Mouse (Mus musculus) liver, embryonic 12.5 days (tissue): ENCODE data around the gene Acsl6. TPM values are rescaled to one million over a fixed set of nuclear protein-coding genes. Genes with fewer than 3 reads are reported as not detected.
"Not testable (repeated sequence)": the region's sequence is repeated elsewhere in the genome, so short reads cannot be mapped to it uniquely, and the experiment has no call there.

ENCODE experiments used
- ATAC-seq: fragments of 200-750 bp; cut with Nextera tagmentation; 2 replicates; pipeline ENCODE4 v1.8.0; 2017; ENCODE audit warnings: moderate number of reproducible peaks, mild to moderate bottlenecking, moderate library complexity
- H3K27ac ChIP-seq: fragments of 300-500 bp; sonication (generic); 2 replicates; pipeline ENCODE4 v1.5.1; 2016; ENCODE audit warnings: mild to moderate bottlenecking
- H3K27me3 ChIP-seq: fragments of 300-500 bp; sonication (generic); replicated peaks from 2 replicates; pipeline ENCODE4 v1.6.1; 2016; ENCODE audit warnings: mild to moderate bottlenecking, moderate library complexity
- H3K36me3 ChIP-seq: fragments of 300-500 bp; sonication (generic); 2 replicates; pipeline ENCODE4 v1.6.1; 2016; ENCODE audit warnings: mild to moderate bottlenecking, moderate library complexity
- H3K4me1 ChIP-seq: fragments of 300-500 bp; sonication (generic); 2 replicates; pipeline ENCODE4 v1.6.1; 2016
- H3K4me2 ChIP-seq: fragments of 300-500 bp; sonication (generic); 2 replicates; pipeline ENCODE4 v1.6.1; 2016; ENCODE audit warnings: mild to moderate bottlenecking, moderate library complexity
- H3K4me3 ChIP-seq: fragments of 300-500 bp; sonication (generic); 2 replicates; pipeline ENCODE4 v1.5.1; 2016; ENCODE audit warnings: mild to moderate bottlenecking, moderate library complexity
- H3K9ac ChIP-seq: fragments of 300-500 bp; sonication (generic); 2 replicates; pipeline ENCODE4 v1.6.1; 2016; ENCODE audit warnings: mild to moderate bottlenecking, moderate library complexity
- H3K9me3 ChIP-seq: fragments of 300-500 bp; sonication (generic); replicated peaks from 2 replicates; pipeline ENCODE4 v1.6.1; 2016; ENCODE audit warnings: mild to moderate bottlenecking, moderate library complexity
- WGBS: fragments of 180-500 bp; shearing (Covaris S2); methylation state at CpG from one replicate; pipeline ENCODE4 v1.1.7; 2016; ENCODE audit not compliant: insufficient replicate concordance; 5-methylcytosine and 5-hydroxymethylcytosine counted together
- polyA plus RNA-seq: library from polyadenylated mRNA; unstranded; fragments of >200 nt; fragmentation: Nextera tagmentation; extraction: Ambion mirVana; gene quantifications from 2 replicates; pipeline ENCODE4 v1.2.1, GENCODE M21; 2016

The Acsl6 gene
- polyA plus RNA-seq, 1 experiment from 2014 or later, result 1.7 TPM

- Histone ChIP-seq H3K4me3 (no peak overlapping the region), H3K4me2 (no peak overlapping the region), H3K27ac (no peak overlapping the region), H3K27me3 (no peaks in the 10 kb centered on the region), H3K9ac (no peak overlapping the region), H3K9me3 (0 out of 2 replicates have a peak, but pooled peaks cover 4% of the 10 kb centered on the region), H3K36me3 (no peaks in the 10 kb centered on the region), H3K4me1 (0 out of 2 replicates have a peak, but pooled peaks cover 3% of the 10 kb centered on the region)
- 57% methylated on average over 12 of the region's 12 CpGs for WGBS
- ATAC-seq, result no peak
Observed at GRCm38 (mm10) chr11:54293980-54294807, 9.4 kb upstream of the Acsl6 start.

GRCm38 (mm10) chr11:54295971-54296370 lies 7.6 kb upstream of the Acsl6 start:
- no peak for ATAC-seq
- no peaks in the 10 kb centered on the region for H3K27me3 ChIP-seq
- no peak overlapping the region for H3K9ac ChIP-seq
- H3K36me3 ChIP-seq, result no peaks in the 10 kb centered on the region
- no peak overlapping the region for H3K4me3 ChIP-seq
- no peak overlapping the region for H3K27ac ChIP-seq
- 0 out of 2 replicates have a peak, but pooled peaks cover 3% of the 10 kb centered on the region for H3K4me1 ChIP-seq
- WGBS, result 60% methylated on average over 4 of the region's 4 CpGs
- H3K4me2 ChIP-seq, result no peak overlapping the region
- 0 out of 2 replicates have a peak, but pooled peaks cover 4% of the 10 kb centered on the region for H3K9me3 ChIP-seq

GRCm38 (mm10) chr11:54296734-54297133 lies 6.9 kb upstream of the Acsl6 start:
- peaks cover 3% of the 10 kb centered on the region for H3K27me3 ChIP-seq
- no peak for ATAC-seq
- no peak overlapping the region for H3K27ac ChIP-seq
- H3K9ac ChIP-seq, result no peak overlapping the region
- no peak overlapping the region for H3K4me2 ChIP-seq
- H3K4me1 ChIP-seq, result 0 out of 2 replicates have a peak, but pooled peaks cover 3% of the 10 kb centered on the region
- H3K4me3 ChIP-seq, result no peak overlapping the region
- no peaks in the 10 kb centered on the region for H3K36me3 ChIP-seq
- H3K9me3 ChIP-seq, result 0 out of 2 replicates have a peak, but pooled peaks cover 4% of the 10 kb centered on the region
- WGBS, result 77% methylated on average over 1 of the region's 1 CpGs

- 76% methylated on average over 2 of the region's 2 CpGs for WGBS
- not testable (repeated sequence) for H3K9me3 ChIP-seq, ATAC-seq
Observed at GRCm38 (mm10) chr11:54297471-54297870, 6.1 kb upstream of the Acsl6 start.

GRCm38 (mm10) chr11:54298777-54299176 lies 4.8 kb upstream of the Acsl6 start:
- no peak for ATAC-seq
- no peak overlapping the region for H3K4me2 ChIP-seq
- no peak overlapping the region for H3K27ac ChIP-seq
- no peak overlapping the region for H3K9ac ChIP-seq
- no peak overlapping the region for H3K4me3 ChIP-seq
- H3K36me3 ChIP-seq, result no peaks in the 10 kb centered on the region
- 0 out of 2 replicates have a peak, but pooled peaks cover 4% of the 10 kb centered on the region for H3K4me1 ChIP-seq
- peaks cover 23% of the 10 kb centered on the region for H3K27me3 ChIP-seq
- H3K9me3 ChIP-seq, result 0 out of 2 replicates have a peak, but pooled peaks cover 4% of the 10 kb centered on the region

More at GRCm38 (mm10) chr11:54297471-54297870, 6.1 kb upstream of the Acsl6 start:
- H3K4me1 ChIP-seq, H3K4me3 ChIP-seq, H3K9ac ChIP-seq, H3K36me3 ChIP-seq, H3K27ac ChIP-seq, H3K4me2 ChIP-seq: not testable (repeated sequence)
- peaks cover 10% of the 10 kb centered on the region for H3K27me3 ChIP-seq

GRCm38 (mm10) chr11:54301994-54302393 lies 1.6 kb upstream of the Acsl6 start:
- 75% methylated on average over 8 of the region's 8 CpGs for WGBS
- H3K4me1 ChIP-seq, result peaks cover 10% of the 10 kb centered on the region
- no peak overlapping the region for H3K4me2 ChIP-seq
- H3K9ac ChIP-seq, result no peak overlapping the region
- ATAC-seq, result no peak
- H3K36me3 ChIP-seq, result no peaks in the 10 kb centered on the region
- H3K4me3 ChIP-seq, result no peak overlapping the region
- no peak overlapping the region for H3K27ac ChIP-seq
- H3K9me3 ChIP-seq, result 0 out of 2 replicates have a peak, but pooled peaks cover 4% of the 10 kb centered on the region
- peaks cover 54% of the 10 kb centered on the region for H3K27me3 ChIP-seq

- H3K9me3 ChIP-seq, result 0 out of 2 replicates have a peak, but pooled peaks cover 4% of the 10 kb centered on the region
- H3K4me1 ChIP-seq, result peaks cover 10% of the 10 kb centered on the region
- H3K27ac ChIP-seq, result no peak overlapping the region
- 77% methylated on average over 3 of the region's 3 CpGs for WGBS
- no peak for ATAC-seq
- H3K4me3 ChIP-seq, result no peak overlapping the region
- no peak overlapping the region for H3K9ac ChIP-seq
- no peak overlapping the region for H3K4me2 ChIP-seq
- peaks cover 58% of the 10 kb centered on the region for H3K27me3 ChIP-seq
- H3K36me3 ChIP-seq, result no peaks in the 10 kb centered on the region
Observed at GRCm38 (mm10) chr11:54302606-54303005, 992 bp upstream of the Acsl6 start.

GRCm38 (mm10) chr11:54303076-54303727 lies 396 bp upstream of the Acsl6 start:
- H3K9ac ChIP-seq, result no peak overlapping the region
- H3K4me2 ChIP-seq, result peak overlapping the region; percentile 73
- H3K36me3 ChIP-seq, result no peaks in the 10 kb centered on the region
- H3K27me3 ChIP-seq, result peaks cover 58% of the 10 kb centered on the region
- H3K9me3 ChIP-seq, result 0 out of 2 replicates have a peak, but pooled peaks cover 4% of the 10 kb centered on the region
- H3K4me3 ChIP-seq, result no peak overlapping the region
- no peak overlapping the region for H3K27ac ChIP-seq
- WGBS, result 22% methylated on average over 6 of the region's 6 CpGs
- ATAC-seq, result no peak
- peaks cover 10% of the 10 kb centered on the region for H3K4me1 ChIP-seq

- peak overlapping the region; percentile 73 for H3K4me2 ChIP-seq
- no peak overlapping the region for H3K9ac ChIP-seq
- H3K27ac ChIP-seq, result no peak overlapping the region
- H3K4me3 ChIP-seq, result peak overlapping the region; percentile 51
- peaks cover 61% of the 10 kb centered on the region for H3K27me3 ChIP-seq
- 10% methylated on average over 7 of the region's 7 CpGs for WGBS
- ATAC-seq, result no peak
- H3K36me3 ChIP-seq, result no peaks in the 10 kb centered on the region
- no peaks in the 10 kb centered on the region for H3K9me3 ChIP-seq
- peaks cover 10% of the 10 kb centered on the region for H3K4me1 ChIP-seq
Observed at GRCm38 (mm10) chr11:54304471-54304873, 874 bp downstream of the Acsl6 start.

GRCm38 (mm10) chr11:54305331-54305730 lies 1.7 kb downstream of the Acsl6 start:
- Histone ChIP-seq H3K4me2 (no peak overlapping the region), H3K9ac (no peak overlapping the region), H3K27ac (no peak overlapping the region), H3K4me1 (peaks cover 10% of the 10 kb centered on the region), H3K27me3 (peaks cover 61% of the 10 kb centered on the region), H3K4me3 (no peak overlapping the region), H3K36me3 (no peaks in the 10 kb centered on the region), H3K9me3 (no peaks in the 10 kb centered on the region)
- no peak for ATAC-seq
- WGBS, result 63% methylated on average over 3 of the region's 3 CpGs

GRCm38 (mm10) chr11:54307139-54307816 lies 3.7 kb downstream of the Acsl6 start:
- Histone ChIP-seq H3K9me3 (no peaks in the 10 kb centered on the region), H3K27ac (no peak overlapping the region), H3K27me3 (peaks cover 53% of the 10 kb centered on the region), H3K4me1 (peaks cover 20% of the 10 kb centered on the region), H3K9ac (no peak overlapping the region), H3K4me2 (no peak overlapping the region), H3K36me3 (no peaks in the 10 kb centered on the region), H3K4me3 (no peak overlapping the region)
- WGBS, result 62% methylated on average over 7 of the region's 7 CpGs
- no peak; the same call in 1 of the 2 replicates for ATAC-seq
